Mouse (Mus musculus): ENCODE measurements at regions not wholly inside any gene's neighbourhood (a gene's known extent, or its start where the extent isn't known, plus 50 kb on each side); places are given as distances from the start of the nearest gene placed in this dataset.

DNA sequence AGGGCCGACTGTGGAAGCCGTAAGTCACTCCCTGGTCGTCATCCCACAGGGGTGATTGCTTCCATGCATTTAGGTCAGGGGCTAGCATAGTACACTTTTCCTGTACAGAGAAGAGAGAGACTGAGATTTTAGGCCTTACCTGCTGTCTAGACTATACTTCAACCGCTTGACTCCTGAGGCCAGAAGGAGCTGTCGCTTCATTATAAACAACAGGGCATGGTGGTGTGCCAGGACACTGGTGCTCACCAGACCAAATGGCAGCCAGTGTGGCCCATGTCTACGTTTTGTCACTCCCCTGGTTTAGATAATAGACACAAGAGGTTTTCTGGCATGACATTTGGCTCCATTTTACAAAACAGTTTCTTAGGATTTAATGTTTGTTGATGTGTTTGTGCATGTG, 79.4 kb downstream of the Gas1 start:
- Histone ChIP-seq H3K4me1 (peaks cover 19% of the 10 kb centered on the region), H3K27me3 (no peaks in the 10 kb centered on the region), H3K4me3 (replicated peaks) (no peak overlapping the region), H3K36me3 (no peaks in the 10 kb centered on the region), H3K9ac (no peak overlapping the region), H3K4me2 (replicated peaks) (no peak overlapping the region), H3K9me3 (replicated peaks) (no peaks in the 10 kb centered on the region), H3K27ac (replicated peaks) (peak overlapping the region; percentile 69; the same call in 1 of the 2 replicates)
- no peak for ATAC-seq (ENCODE audit: insufficient number of reproducible peaks, low FRiP score, low TSS enrichment, low read depth)
- WGBS, result 48% methylated on average over 6 of the region's 6 CpGs

DNA sequence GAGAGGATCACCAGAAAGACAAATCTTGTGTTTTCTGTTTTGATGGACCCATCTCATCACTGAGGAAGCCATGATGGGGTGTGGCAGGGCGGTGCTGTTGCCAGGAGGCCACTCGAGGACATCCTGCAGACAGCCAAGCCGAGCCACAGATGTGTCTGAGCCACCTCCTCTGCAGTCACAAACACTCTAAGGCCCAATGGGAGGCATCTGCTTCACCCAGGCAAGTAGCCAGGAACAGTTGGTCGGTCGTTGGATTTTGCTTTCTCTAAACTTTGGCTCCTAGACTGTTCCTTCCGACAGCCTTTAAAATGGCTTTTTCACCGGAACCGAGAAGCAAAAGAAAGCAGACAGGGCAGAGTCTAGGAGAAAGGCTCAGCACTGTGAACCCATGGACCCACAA, 90.5 kb downstream of the Gas1 start:
- H3K36me3 ChIP-seq, result no peaks in the 10 kb centered on the region
- H3K27ac ChIP-seq (replicated peaks), result peak overlapping the region; percentile 63; the same call in 1 of the 2 replicates
- H3K4me3 ChIP-seq (replicated peaks), result no peak overlapping the region
- H3K9ac ChIP-seq, result no peak overlapping the region
- peaks cover 20% of the 10 kb centered on the region; the same call in 1 of the 2 replicates for H3K4me1 ChIP-seq
- no peak overlapping the region for H3K4me2 ChIP-seq (replicated peaks)
- H3K9me3 ChIP-seq (replicated peaks), result no peaks in the 10 kb centered on the region
- ATAC-seq (ENCODE audit: insufficient number of reproducible peaks, low FRiP score, low TSS enrichment, low read depth), result no peak; the same call in 1 of the 2 replicates
- H3K27me3 ChIP-seq, result no peaks in the 10 kb centered on the region
- 56% methylated on average over 8 of the region's 8 CpGs for WGBS

- Histone ChIP-seq H3K4me2 (replicated peaks) (no peak overlapping the region), H3K4me1 (peaks cover 20% of the 10 kb centered on the region; the same call in 1 of the 2 replicates), H3K4me3 (replicated peaks) (no peak overlapping the region), H3K27ac (replicated peaks) (no peak overlapping the region; the same call in 1 of the 2 replicates), H3K9me3 (replicated peaks) (no peaks in the 10 kb centered on the region), H3K36me3 (no peaks in the 10 kb centered on the region), H3K9ac (no peak overlapping the region), H3K27me3 (no peaks in the 10 kb centered on the region)
- WGBS, result 19% methylated on average over 12 of the region's 12 CpGs
- no peak for ATAC-seq (ENCODE audit: insufficient number of reproducible peaks, low FRiP score, low TSS enrichment, low read depth)
Observed at GRCm38 (mm10) chr13:60084975-60085374, 92.2 kb downstream of the Gas1 start.

DNA sequence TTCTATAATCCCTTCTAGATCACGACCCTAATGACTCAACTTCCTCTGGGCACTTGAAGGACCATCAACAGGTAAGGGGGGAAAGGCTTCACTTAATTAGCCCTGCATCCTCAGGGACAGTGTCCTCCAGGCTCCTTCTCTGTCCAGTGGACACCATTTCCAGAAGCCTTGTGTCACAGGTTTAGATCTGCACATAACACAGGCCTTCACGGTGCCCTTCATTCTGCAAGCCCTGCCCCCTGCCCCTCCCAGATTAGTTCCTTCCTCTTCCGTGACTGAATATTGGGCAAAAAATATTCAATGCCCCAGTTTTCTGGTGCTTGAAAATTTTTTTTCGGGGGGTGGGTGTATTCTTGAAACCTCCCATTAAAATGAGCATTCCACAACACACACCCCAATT, 92.9 kb downstream of the Gas1 start:
- Histone ChIP-seq H3K4me2 (replicated peaks) (no peak overlapping the region), H3K27ac (replicated peaks) (no peak overlapping the region), H3K4me1 (peaks cover 20% of the 10 kb centered on the region; the same call in 1 of the 2 replicates), H3K4me3 (replicated peaks) (no peak overlapping the region), H3K9ac (no peak overlapping the region), H3K36me3 (no peaks in the 10 kb centered on the region), H3K9me3 (replicated peaks) (no peaks in the 10 kb centered on the region), H3K27me3 (no peaks in the 10 kb centered on the region)
- WGBS, result 61% methylated on average over 4 of the region's 4 CpGs
- ATAC-seq (ENCODE audit: insufficient number of reproducible peaks, low FRiP score, low TSS enrichment, low read depth), result no peak

GRCm38 (mm10) chr13:60080113-60080512, 97.1 kb downstream of the Gas1 start:
- 82% methylated on average over 10 of the region's 10 CpGs for WGBS
- no peaks in the 10 kb centered on the region for H3K9me3 ChIP-seq (replicated peaks)
- no peaks in the 10 kb centered on the region for H3K36me3 ChIP-seq

GRCm38 (mm10) chr13:60078331-60079050, 98.7 kb downstream of the Gas1 start:
- H3K9ac ChIP-seq, result no peak overlapping the region
- H3K27ac ChIP-seq (replicated peaks), result peak overlapping the region; percentile 76
- peaks cover 18% of the 10 kb centered on the region for H3K4me1 ChIP-seq
- no peaks in the 10 kb centered on the region for H3K27me3 ChIP-seq
- WGBS, result 53% methylated on average over 8 of the region's 8 CpGs
- no peak overlapping the region for H3K4me2 ChIP-seq (replicated peaks)
- no peaks in the 10 kb centered on the region for H3K36me3 ChIP-seq
- no peak for ATAC-seq (ENCODE audit: insufficient number of reproducible peaks, low FRiP score, low TSS enrichment, low read depth)
- H3K4me3 ChIP-seq (replicated peaks), result no peak overlapping the region
- H3K9me3 ChIP-seq (replicated peaks), result no peaks in the 10 kb centered on the region

More at GRCm38 (mm10) chr13:60080113-60080512, 97.1 kb downstream of the Gas1 start:
- no peaks in the 10 kb centered on the region for H3K27me3 ChIP-seq
- 0 out of 2 replicates have a peak, but pooled peaks have one; percentile 44 for ATAC-seq (ENCODE audit: insufficient number of reproducible peaks, low FRiP score, low TSS enrichment, low read depth)
- peaks cover 20% of the 10 kb centered on the region for H3K4me1 ChIP-seq
- H3K4me2 ChIP-seq (replicated peaks), result no peak overlapping the region
- H3K9ac ChIP-seq, result no peak overlapping the region
- H3K27ac ChIP-seq (replicated peaks), result peak overlapping the region; percentile 59; the same call in 1 of the 2 replicates
- no peak overlapping the region for H3K4me3 ChIP-seq (replicated peaks)

- Histone ChIP-seq H3K9me3 (replicated peaks) (no peaks in the 10 kb centered on the region), H3K27me3 (no peaks in the 10 kb centered on the region), H3K36me3 (no peaks in the 10 kb centered on the region), H3K27ac (replicated peaks) (peak overlapping the region; percentile 69), H3K4me1 (peaks cover 37% of the 10 kb centered on the region), H3K4me2 (replicated peaks) (no peak overlapping the region), H3K9ac (no peak overlapping the region), H3K4me3 (replicated peaks) (no peak overlapping the region)
- WGBS, result 51% methylated on average over 6 of the region's 6 CpGs
- ATAC-seq (ENCODE audit: insufficient number of reproducible peaks, low FRiP score, low TSS enrichment, low read depth), result no peak
Observed at GRCm38 (mm10) chr13:60076147-60076800, 100.9 kb downstream of the Gas1 start.

DNA sequence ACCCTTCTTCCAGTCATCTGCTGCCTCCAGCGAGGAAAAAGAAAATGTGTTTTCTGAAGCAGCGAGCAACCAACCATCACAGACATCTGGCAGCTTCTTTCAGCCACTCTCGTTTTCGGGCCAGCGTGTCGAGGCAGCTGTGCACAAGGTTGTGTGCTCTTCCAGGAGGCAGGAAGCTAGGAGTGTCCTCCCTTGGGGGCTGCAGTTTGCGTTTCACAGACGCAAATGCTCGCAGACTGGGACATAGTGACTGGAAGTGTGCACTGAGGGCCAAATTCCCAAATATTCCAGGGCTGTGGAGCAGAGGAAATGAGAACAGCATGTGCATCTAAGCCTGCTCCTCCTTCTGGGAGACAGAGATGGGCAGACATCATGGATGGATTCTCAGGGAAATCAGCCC, 105.6 kb downstream of the Gas1 start:
- Histone ChIP-seq H3K27ac (replicated peaks) (peak overlapping the region; percentile 83), H3K9ac (peak overlapping the region; percentile 12; the same call in 1 of the 2 replicates)
- WGBS, result 11% methylated on average over 9 of the region's 9 CpGs

DNA sequence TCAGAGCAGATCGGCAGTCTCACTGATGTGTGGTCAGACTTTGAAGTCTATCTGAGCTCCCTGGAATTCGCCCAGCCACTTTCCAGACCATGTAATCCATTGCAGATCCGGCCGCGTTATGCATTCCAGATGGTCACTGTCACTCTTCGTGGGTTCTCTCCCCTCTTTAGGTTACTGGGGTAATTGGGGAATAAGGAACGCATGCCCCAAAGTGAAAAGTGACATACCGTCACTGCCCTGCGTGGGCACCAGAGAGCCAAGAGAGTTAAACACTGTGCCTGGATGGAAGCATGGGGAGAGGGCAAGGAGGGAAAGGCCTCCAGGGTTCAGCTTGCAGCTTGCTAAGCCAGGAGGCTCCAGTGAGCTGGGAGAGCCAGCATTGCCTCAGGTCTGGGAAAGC, 108.0 kb downstream of the Gas1 start:
- Histone ChIP-seq H3K9ac (no peak overlapping the region), H3K9me3 (replicated peaks) (no peaks in the 10 kb centered on the region), H3K4me1 (peaks cover 53% of the 10 kb centered on the region), H3K27ac (replicated peaks) (peak overlapping the region; percentile 83), H3K4me3 (replicated peaks) (no peak overlapping the region), H3K27me3 (no peaks in the 10 kb centered on the region), H3K36me3 (no peaks in the 10 kb centered on the region), H3K4me2 (replicated peaks) (0 out of 2 replicates have a peak overlapping the region, but pooled peaks have one; percentile 2)
- 19% methylated on average over 9 of the region's 9 CpGs for WGBS
- peak; percentile 73 for ATAC-seq (ENCODE audit: insufficient number of reproducible peaks, low FRiP score, low TSS enrichment, low read depth)

More for the DNA sequence above, 105.6 kb downstream of the Gas1 start:
- H3K27me3 ChIP-seq, result no peaks in the 10 kb centered on the region
- H3K9me3 ChIP-seq (replicated peaks), result no peaks in the 10 kb centered on the region
- no peaks in the 10 kb centered on the region for H3K36me3 ChIP-seq
- peaks cover 61% of the 10 kb centered on the region for H3K4me1 ChIP-seq
- H3K4me3 ChIP-seq (replicated peaks), result no peak overlapping the region
- peak; percentile 41; the same call in 1 of the 2 replicates for ATAC-seq (ENCODE audit: insufficient number of reproducible peaks, low FRiP score, low TSS enrichment, low read depth)
- 0 out of 2 replicates have a peak overlapping the region, but pooled peaks have one; percentile 15 for H3K4me2 ChIP-seq (replicated peaks)

DNA sequence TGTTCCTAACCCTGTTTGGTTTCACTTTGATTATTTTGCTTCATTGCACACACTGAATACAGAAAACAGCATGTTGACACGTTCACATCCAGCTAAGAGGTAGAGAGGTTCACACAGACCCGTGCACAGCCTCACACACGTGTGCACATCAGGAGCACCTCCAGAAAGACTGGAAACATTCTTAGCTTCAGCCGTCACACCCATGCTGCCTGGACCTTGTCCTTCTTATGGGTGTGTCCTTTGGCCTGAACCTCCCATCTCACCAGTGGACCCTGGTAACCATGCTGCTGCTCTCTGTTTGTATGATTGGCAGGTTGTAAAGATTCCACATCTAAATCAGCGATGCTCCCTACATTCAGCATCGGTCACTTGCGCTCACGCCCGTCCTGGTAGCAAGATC, 109.8 kb downstream of the Gas1 start:
- WGBS, result 89% methylated on average over 9 of the region's 9 CpGs

GRCm38 (mm10) chr13:60061589-60061988, 115.6 kb downstream of the Gas1 start:
- H3K9me3 ChIP-seq (replicated peaks), result no peaks in the 10 kb centered on the region
- H3K9ac ChIP-seq, result no peak overlapping the region
- H3K27ac ChIP-seq (replicated peaks), result no peak overlapping the region
- H3K4me2 ChIP-seq (replicated peaks), result no peak overlapping the region
- no peaks in the 10 kb centered on the region for H3K36me3 ChIP-seq
- 60% methylated on average over 6 of the region's 6 CpGs for WGBS
- no peaks in the 10 kb centered on the region for H3K27me3 ChIP-seq
- H3K4me1 ChIP-seq, result peaks cover 11% of the 10 kb centered on the region
- no peak for ATAC-seq (ENCODE audit: insufficient number of reproducible peaks, low FRiP score, low TSS enrichment, low read depth)
- H3K4me3 ChIP-seq (replicated peaks), result no peak overlapping the region

More for the DNA sequence above, 109.8 kb downstream of the Gas1 start:
- no peak overlapping the region for H3K27ac ChIP-seq (replicated peaks)
- no peaks in the 10 kb centered on the region for H3K27me3 ChIP-seq
- H3K9me3 ChIP-seq (replicated peaks), result no peaks in the 10 kb centered on the region
- no peaks in the 10 kb centered on the region for H3K36me3 ChIP-seq
- no peak overlapping the region for H3K9ac ChIP-seq
- H3K4me2 ChIP-seq (replicated peaks), result no peak overlapping the region
- H3K4me1 ChIP-seq, result peaks cover 41% of the 10 kb centered on the region
- no peak for ATAC-seq (ENCODE audit: insufficient number of reproducible peaks, low FRiP score, low TSS enrichment, low read depth)
- H3K4me3 ChIP-seq (replicated peaks), result no peak overlapping the region
